ENCODE assay signal across 8 mouse cellular contexts in the genomic region with DNA sequence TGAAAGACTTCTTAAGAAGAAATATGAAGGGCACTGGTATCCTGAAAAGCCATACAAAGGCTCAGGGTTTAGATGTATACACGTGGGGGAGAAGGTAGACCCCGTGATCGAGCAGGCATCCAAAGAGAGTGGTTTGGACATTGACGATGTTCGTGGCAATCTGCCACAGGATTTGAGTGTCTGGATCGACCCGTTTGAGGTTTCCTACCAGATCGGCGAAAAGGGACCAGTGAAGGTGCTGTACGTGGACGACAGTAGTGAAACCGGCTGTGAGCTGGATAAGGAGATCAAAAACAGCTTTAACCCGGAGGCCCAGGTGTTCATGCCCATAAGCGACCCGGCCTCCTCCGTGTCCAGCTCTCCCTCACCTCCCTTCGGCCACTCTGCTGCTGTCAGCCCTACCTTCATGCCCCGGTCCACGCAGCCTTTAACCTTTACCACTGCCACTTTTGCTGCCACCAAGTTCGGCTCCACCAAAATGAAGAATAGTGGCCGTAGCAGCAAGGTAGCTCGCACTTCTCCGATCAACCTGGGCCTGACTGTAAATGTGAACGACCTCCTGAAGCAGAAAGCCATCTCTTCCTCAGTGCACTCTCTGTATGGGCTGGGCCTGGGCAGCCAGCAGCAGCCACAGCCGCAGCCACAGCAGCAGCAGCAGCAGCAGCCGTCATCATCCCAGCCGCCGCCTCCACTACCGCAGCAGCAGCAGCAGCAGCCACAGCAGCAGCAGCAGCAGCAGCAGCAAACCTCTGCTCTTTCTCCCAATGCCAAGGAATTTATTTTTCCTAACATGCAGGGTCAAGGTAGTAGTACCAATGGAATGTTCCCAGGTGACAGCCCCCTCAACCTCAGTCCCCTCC. TPM values are rescaled to one million over a fixed set of nuclear protein-coding genes. Genes with fewer than 3 reads are reported as not detected.
DNase-seq lines count a peak whose midpoint lies in the region; ATAC-seq lines count a peak whose summit lies in the region.

No protein-coding gene starts in this region.

- H3K9me3 ChIP-seq in heart, embryonic 13.5 days: no peaks in the 10 kb centered on the region
- H3K9me3 ChIP-seq in forebrain, embryonic 15.5 days: no peaks in the 10 kb centered on the region

- DNase-seq in heart, postnatal 36 days: no peak
- DNase-seq in adrenal gland, adult 2 months: peak; percentile 67
- DNase-seq in kidney, postnatal 14 days: peak; percentile 35
- DNase-seq in frontal cortex, postnatal 10 days (ENCODE audit: low spot score in 2 of 2): no peak
- no peak for DNase-seq in urinary bladder, postnatal 14 days (ENCODE audit: low spot score)
- DNase-seq in embryo, embryonic 11 days: no peak

- 83% methylated on average over 29 of the region's 29 CpGs for WGBS in heart, embryonic 13.5 days
- WGBS in forebrain, embryonic 15.5 days: 82% methylated on average over 29 of the region's 29 CpGs

- no peak for ATAC-seq in heart, embryonic 13.5 days (ENCODE audit: extremely low read depth, insufficient number of reproducible peaks, low FRiP score, low TSS enrichment)
- ATAC-seq in forebrain, embryonic 15.5 days (replicated peaks): no peak

- H3K9ac ChIP-seq in heart, embryonic 13.5 days: peak overlapping the region; percentile 71
- peak overlapping the region; percentile 92 for H3K9ac ChIP-seq in forebrain, embryonic 15.5 days (replicated peaks)

- no peak overlapping the region for H3K27ac ChIP-seq in heart, embryonic 13.5 days (replicated peaks)
- no peak overlapping the region for H3K27ac ChIP-seq in forebrain, embryonic 15.5 days (replicated peaks)

- H3K4me1 ChIP-seq in heart, embryonic 13.5 days: peaks cover 44% of the 10 kb centered on the region
- peaks cover 43% of the 10 kb centered on the region for H3K4me1 ChIP-seq in forebrain, embryonic 15.5 days

- peaks cover 18% of the 10 kb centered on the region for H3K36me3 ChIP-seq in heart, embryonic 13.5 days
- peaks cover 9% of the 10 kb centered on the region for H3K36me3 ChIP-seq in forebrain, embryonic 15.5 days

- H3K4me2 ChIP-seq in heart, embryonic 13.5 days: peak overlapping the region; percentile 82
- H3K4me2 ChIP-seq in forebrain, embryonic 15.5 days (replicated peaks): peak overlapping the region; percentile 54

- H3K4me3 ChIP-seq in heart, embryonic 13.5 days: peak overlapping the region; percentile 18
- H3K4me3 ChIP-seq in forebrain, embryonic 15.5 days: peak overlapping the region; percentile 16

- no peaks in the 10 kb centered on the region for H3K27me3 ChIP-seq in heart, embryonic 13.5 days (replicated peaks)
- no peaks in the 10 kb centered on the region for H3K27me3 ChIP-seq in forebrain, embryonic 15.5 days

- intact Hi-C loops in heart, postnatal 36 days (cut with DNase I): loop anchor here (1.0 to 10.0 kb wide), 3 partner anchors 81 to 249 kb away; a partner anchor contains a TSS

RNA-seq across cellular contexts. Expression of a gene that starts 2.7 kb away (rescaled TPM):
- 26.1 and 29.9 TPM in 2 replicates for polyA plus RNA-seq in heart, embryonic 13.5 days (2015; fragmentation: Nextera tagmentation; extraction: Ambion mirVana)
- total RNA-seq in heart, postnatal 36 days (2021): 10 to 100 TPM; 53.0 to 55.2 TPM
- total RNA-seq in adrenal gland, adult 2 months (2021): 100 to 1,000 TPM; 208 to 296 TPM
- 332 and 340 TPM in 2 replicates for polyA plus RNA-seq in adrenal gland, adult 2 months (2012; rRNA removed)
- 45.8 and 46.5 TPM in 2 replicates for polyA plus RNA-seq in forebrain, embryonic 15.5 days (2015; fragmentation: Nextera tagmentation; extraction: Ambion mirVana)

RNA-seq across cellular contexts. Expression of a gene that starts 31.8 kb away (rescaled TPM):
- polyA plus RNA-seq in heart, embryonic 13.5 days (2015; fragmentation: Nextera tagmentation; extraction: Ambion mirVana): 2.0 and 2.2 TPM in 2 replicates
- total RNA-seq in heart, postnatal 36 days (2021): 1 to 10 TPM; 4.0 to 4.2 TPM
- 1 to 10 TPM in 1 of 2 experiments, under 1 TPM in 1; 0.55 to 1.3 TPM for total RNA-seq in adrenal gland, adult 2 months (2021)
- polyA plus RNA-seq in adrenal gland, adult 2 months (2012; rRNA removed): 0.32 and 0.52 TPM in 2 replicates
- 3.7 and 7.9 TPM in 2 replicates for polyA plus RNA-seq in forebrain, embryonic 15.5 days (2015; fragmentation: Nextera tagmentation; extraction: Ambion mirVana)

Comparison
In these comparisons a context has a peak if more than half of its experiments do, and no peak if none do; other contexts are left out.
1. DNase-seq: peak in adrenal gland, adult 2 months (single experiment) and kidney, postnatal 14 days (single experiment); none in heart, postnatal 36 days (0 of 2), frontal cortex, postnatal 10 days (0 of 2), urinary bladder, postnatal 14 days (single experiment) and embryo, embryonic 11 days (single experiment).